ENCODE assay signal across 18 mouse cellular contexts in genomic region chr5:5018242-5018641, GRCm38 (mm10).
"Had no signal": no experiment of that assay in that cellular context is flagged by ENCODE, and none has a peak within 500 bp of the region (broad histone marks: within the 10 kb centered on the region; RNA-seq: fewer than 3 reads in every experiment).

No protein-coding gene starts in this region.

- H3K27me3 ChIP-seq: liver, embryonic 15.5 days; lung, embryonic 15.5 days; megakaryocyte, embryonic 14.5 days; midbrain, embryonic 15.5 days; neural tube, embryonic 12.5 days had no signal

- H3K27ac ChIP-seq: liver, embryonic 15.5 days; lung, embryonic 15.5 days; macrophage; midbrain, embryonic 13.5 days; midbrain, embryonic 15.5 days; neural tube, embryonic 12.5 days had no signal

- H3K9ac ChIP-seq: liver, embryonic 15.5 days; liver, postnatal 0 days; lung, embryonic 15.5 days; midbrain, embryonic 13.5 days; midbrain, embryonic 15.5 days; neural tube, embryonic 12.5 days had no signal

- H3K4me3 ChIP-seq: liver, embryonic 15.5 days; lung, embryonic 15.5 days; megakaryocyte, embryonic 14.5 days; midbrain, embryonic 13.5 days; midbrain, embryonic 15.5 days; neural tube, embryonic 12.5 days had no signal

- H3K9me3 ChIP-seq: liver, embryonic 15.5 days; lung, embryonic 15.5 days; megakaryocyte, embryonic 14.5 days; midbrain, embryonic 13.5 days; midbrain, embryonic 15.5 days; neural tube, embryonic 12.5 days had no signal

- H3K4me1 ChIP-seq: liver, embryonic 15.5 days; lung, embryonic 15.5 days; megakaryocyte, embryonic 14.5 days; midbrain, embryonic 13.5 days; midbrain, embryonic 15.5 days; neural tube, embryonic 12.5 days had no signal

- DNase-seq: liver, postnatal 0 days; lung, adult 2 months; lung, postnatal 14 days; lung, postnatal 36 days; right cerebral cortex, adult 18-20 months; right cerebral cortex, postnatal 25 days; right cerebral cortex, postnatal 4 days; spleen, adult 18-20 months; thymus, adult 18-20 months; thymus, postnatal 14 days; thymus, postnatal 36 days had no signal

- H3K36me3 ChIP-seq: liver, embryonic 15.5 days; lung, embryonic 15.5 days; midbrain, embryonic 13.5 days; midbrain, embryonic 15.5 days; neural tube, embryonic 12.5 days had no signal
